Mouse (Mus musculus) megakaryocyte-erythroid progenitor cell, adult 5-6 weeks (primary cell): ENCODE results near the gene Ggnbp2. TPM values are rescaled to one million over a fixed set of nuclear protein-coding genes. Genes with fewer than 3 reads are reported as not detected.

ENCODE experiments used
- total RNA-seq, 2 experiments: library from RNA; stranded (forward) in 1 of 2; stranded (reverse) in 1 of 2; fragments of 200-1000, 215-1000 nt in 1 of 2; fragments of >200 nt in 1 of 2; fragmentation: Nextera tagmentation in 1 of 2; gene quantifications; 2 replicates each; pipeline ENCODE4 v1.2.3; 2014 to 2017

Gene Ggnbp2
- total RNA-seq, 2 experiments from 2014 or later = 91.1 to 155 TPM

Other genes with a start within 250 kb of the Ggnbp2 start
- 15.6 and 20.8 TPM in 2 replicates for gene Mrm1, start 51.3 kb downstream of the Ggnbp2 start, total RNA-seq (2014; fragmentation: Nextera tagmentation)
- gene Mrm1, start 51.3 kb downstream of the Ggnbp2 start, total RNA-seq (2017) = 7.3 and 10.7 TPM in 2 replicates
- 48.3 and 77.1 TPM in 2 replicates for gene Dhrs11, start 41.8 kb downstream of the Ggnbp2 start, total RNA-seq (2014; fragmentation: Nextera tagmentation)
- gene Dhrs11, start 41.8 kb downstream of the Ggnbp2 start, total RNA-seq (2017) = 22.0 and 43.6 TPM in 2 replicates
- 15.2 and 24.5 TPM in 2 replicates for gene Myo19, start 9.3 kb upstream of the Ggnbp2 start, total RNA-seq (2014; fragmentation: Nextera tagmentation)
- gene Myo19, start 9.3 kb upstream of the Ggnbp2 start, total RNA-seq (2017) = 3.5 and 10.3 TPM in 2 replicates
- 10.2 and 11.1 TPM in 2 replicates for gene Pigw, start 9.5 kb upstream of the Ggnbp2 start, total RNA-seq (2014; fragmentation: Nextera tagmentation)
- 12.3 and 14.5 TPM in 2 replicates for gene Pigw, start 9.5 kb upstream of the Ggnbp2 start, total RNA-seq (2017)
- 32.7 and 51.7 TPM in 2 replicates for gene Znhit3, start 45.5 kb upstream of the Ggnbp2 start, total RNA-seq (2014; fragmentation: Nextera tagmentation)
- gene Znhit3, start 45.5 kb upstream of the Ggnbp2 start, total RNA-seq (2017) = 31.9 and 41.2 TPM in 2 replicates
- gene Car4, start 87.0 kb upstream of the Ggnbp2 start, total RNA-seq (2014; fragmentation: Nextera tagmentation) = not detected in 2 replicates
- gene Car4, start 87.0 kb upstream of the Ggnbp2 start, total RNA-seq (2017) = not detected in 2 replicates